Mouse (Mus musculus) intestine, embryonic 14.5 days (tissue): Measurements from ENCODE around the gene Ptpn7. TPM values are rescaled to one million over a fixed set of nuclear protein-coding genes. Genes with fewer than 3 reads are reported as not detected.

Experiments used
- ATAC-seq: fragments of 200-750 bp; cut with Nextera tagmentation; replicated peaks from 2 replicates; pipeline ENCODE4 v1.8.0; 2017; ENCODE audit warnings: low read depth, moderate number of reproducible peaks, moderate TSS enrichment, moderate library complexity; ENCODE audit not compliant: low FRiP score, low TSS enrichment
- DNase-seq: peaks from one replicate; pipeline ENCODE4 v3.0.0-alpha.2; 2018; ENCODE audit warnings: low spot score
- H3K27ac ChIP-seq: fragments of 300-500 bp; sonication (generic); 2 replicates; pipeline ENCODE4 v1.5.1; 2014; ENCODE audit warnings: low read depth, mild to moderate bottlenecking, control low read depth
- H3K27me3 ChIP-seq: fragments of 300-500 bp; sonication (generic); replicated peaks from 2 replicates; pipeline ENCODE4 v1.6.1; 2014; ENCODE audit warnings: low read length, control low read depth; ENCODE audit not compliant: control insufficient read depth, insufficient read depth
- H3K36me3 ChIP-seq: fragments of 300-500 bp; sonication (generic); 2 replicates; pipeline ENCODE4 v1.6.1; 2014; ENCODE audit warnings: low read length, control low read depth; ENCODE audit not compliant: control insufficient read depth, insufficient read depth
- H3K4me1 ChIP-seq: fragments of 300-500 bp; sonication (generic); replicated peaks from 2 replicates; pipeline ENCODE4 v1.6.1; 2014; ENCODE audit warnings: low read length, control low read depth, mixed read lengths; ENCODE audit not compliant: control insufficient read depth, insufficient read depth
- H3K4me2 ChIP-seq: fragments of 300-500 bp; sonication (generic); 2 replicates; pipeline ENCODE4 v1.6.1; 2014; ENCODE audit warnings: low read length
- H3K4me3 ChIP-seq: fragments of 300-500 bp; sonication (generic); 2 replicates; pipeline ENCODE4 v1.5.1; 2014; ENCODE audit warnings: low read depth, low read length, control low read depth, mixed read lengths
- H3K9ac ChIP-seq: fragments of 300-500 bp; sonication (generic); 2 replicates; pipeline ENCODE4 v1.6.1; 2014; ENCODE audit warnings: mild to moderate bottlenecking, low read length
- H3K9me3 ChIP-seq: fragments of 300-500 bp; sonication (generic); 2 replicates; pipeline ENCODE4 v1.6.1; 2016; ENCODE audit warnings: low read length, control low read depth; ENCODE audit not compliant: control insufficient read depth
- WGBS: fragments of 180-500 bp; shearing (Covaris S2); extraction: QIAGEN DNeasy Blood & Tissue Kit; methylation state at CpG from one replicate; pipeline ENCODE4 v1.1.7; 2014; 5-methylcytosine and 5-hydroxymethylcytosine counted together
- polyA plus RNA-seq: library from polyadenylated mRNA; unstranded; fragments of >200 nt; fragmentation: Nextera tagmentation; extraction: Ambion mirVana; gene quantifications from 2 replicates; pipeline ENCODE4 v1.2.1, GENCODE M21; 2014

The Ptpn7 gene
- polyA plus RNA-seq, 1 experiment from 2014 or later = 2.0 TPM

- Histone ChIP-seq H3K27ac (no peak overlapping the region), H3K4me3 (no peak overlapping the region), H3K9me3 (no peaks in the 10 kb centered on the region), H3K4me2 (no peak overlapping the region), H3K27me3 (no peaks in the 10 kb centered on the region), H3K9ac (no peak overlapping the region), H3K36me3 (peaks cover 32% of the 10 kb centered on the region), H3K4me1 (peaks cover 17% of the 10 kb centered on the region; the same call in 1 of the 2 replicates)
- 80% methylated on average over 6 of the region's 6 CpGs for whole genome bisulfite sequencing
- ATAC-seq (no peak), DNase-seq (no peak)
Observed at GRCm38 (mm10) chr1:135156300-135156699, 23.8 kb downstream of the Ptpn7 start.

- no peak overlapping the region for H3K4me2 ChIP-seq
- peaks cover 17% of the 10 kb centered on the region; the same call in 1 of the 2 replicates for H3K4me1 ChIP-seq
- no peak overlapping the region for H3K9ac ChIP-seq
- peaks cover 20% of the 10 kb centered on the region for H3K36me3 ChIP-seq
- no peaks in the 10 kb centered on the region for H3K9me3 ChIP-seq
- no peak overlapping the region for H3K4me3 ChIP-seq
- peak; percentile 10; the same call in 1 of the 2 replicates for ATAC-seq
- WGBS = 76% methylated on average over 5 of the region's 5 CpGs
- no peak for DNase-seq
- H3K27me3 ChIP-seq = no peaks in the 10 kb centered on the region
- H3K27ac ChIP-seq = 0 out of 2 replicates have a peak overlapping the region, but pooled peaks have one; percentile 11
Observed at GRCm38 (mm10) chr1:135158633-135159032, 26.1 kb downstream of the Ptpn7 start.

DNA sequence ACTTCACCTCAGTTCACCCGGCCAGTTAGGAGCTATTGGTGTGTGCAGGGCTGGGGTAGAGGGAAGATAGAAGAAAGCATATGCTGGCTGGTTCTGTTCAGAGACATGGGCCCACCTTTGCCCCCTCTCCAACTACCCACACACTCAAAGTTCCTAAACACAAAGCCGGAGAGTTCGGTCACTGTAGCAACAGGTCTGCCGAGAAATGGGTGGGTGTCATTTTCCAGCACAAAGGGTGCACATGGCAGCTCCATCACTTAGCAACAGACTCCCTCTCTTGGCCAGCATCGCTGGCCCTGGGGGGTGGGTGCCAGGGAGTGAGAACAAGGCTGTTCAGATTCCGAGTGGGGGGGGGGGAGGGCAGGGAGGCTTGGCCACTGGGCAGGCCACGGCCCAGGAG, 26.6 kb downstream of the Ptpn7 start:
- Histone ChIP-seq H3K9me3 (no peaks in the 10 kb centered on the region), H3K9ac (no peak overlapping the region), H3K27me3 (no peaks in the 10 kb centered on the region), H3K4me3 (no peak overlapping the region), H3K36me3 (peaks cover 20% of the 10 kb centered on the region), H3K27ac (0 out of 2 replicates have a peak overlapping the region, but pooled peaks have one; percentile 11), H3K4me2 (no peak overlapping the region), H3K4me1 (peaks cover 13% of the 10 kb centered on the region; the same call in 1 of the 2 replicates)
- WGBS = 61% methylated on average over 7 of the region's 7 CpGs
- DNase-seq = no peak
- ATAC-seq = peak; percentile 9; the same call in 1 of the 2 replicates

- no peak for DNase-seq
- Histone ChIP-seq H3K4me1 (peaks cover 9% of the 10 kb centered on the region; the same call in 1 of the 2 replicates), H3K4me2 (no peak overlapping the region), H3K9me3 (no peaks in the 10 kb centered on the region), H3K9ac (no peak overlapping the region), H3K4me3 (no peak overlapping the region), H3K36me3 (peaks cover 20% of the 10 kb centered on the region), H3K27ac (0 out of 2 replicates have a peak overlapping the region, but pooled peaks have one; percentile 11), H3K27me3 (no peaks in the 10 kb centered on the region)
- no peak for ATAC-seq
- 68% methylated on average over 11 of the region's 11 CpGs for WGBS
Observed at GRCm38 (mm10) chr1:135159556-135160123, 27.1 kb downstream of the Ptpn7 start.

- peaks cover 15% of the 10 kb centered on the region for H3K36me3 ChIP-seq
- DNase-seq (no peak), ATAC-seq (no peak)
- no peaks in the 10 kb centered on the region for H3K9me3 ChIP-seq
- no peak overlapping the region for H3K9ac ChIP-seq
- H3K27me3 ChIP-seq = no peaks in the 10 kb centered on the region
- no peak overlapping the region for H3K4me3 ChIP-seq
- H3K4me1 ChIP-seq = peaks cover 4% of the 10 kb centered on the region; the same call in 1 of the 2 replicates
- no peak overlapping the region for H3K27ac ChIP-seq
- WGBS = 80% methylated on average over 13 of the region's 13 CpGs
- no peak overlapping the region for H3K4me2 ChIP-seq
Observed at GRCm38 (mm10) chr1:135160411-135161050, 28.0 kb downstream of the Ptpn7 start.

GRCm38 (mm10) chr1:135162720-135163119, 30.2 kb downstream of the Ptpn7 start:
- DNase-seq (no peak), ATAC-seq (no peak)
- Histone ChIP-seq H3K9me3 (no peaks in the 10 kb centered on the region), H3K4me1 (peaks cover 4% of the 10 kb centered on the region; the same call in 1 of the 2 replicates), H3K36me3 (no peaks in the 10 kb centered on the region), H3K27me3 (no peaks in the 10 kb centered on the region), H3K4me3 (no peak overlapping the region), H3K27ac (no peak overlapping the region), H3K9ac (no peak overlapping the region), H3K4me2 (no peak overlapping the region)
- WGBS = 70% methylated on average over 6 of the region's 6 CpGs

DNA sequence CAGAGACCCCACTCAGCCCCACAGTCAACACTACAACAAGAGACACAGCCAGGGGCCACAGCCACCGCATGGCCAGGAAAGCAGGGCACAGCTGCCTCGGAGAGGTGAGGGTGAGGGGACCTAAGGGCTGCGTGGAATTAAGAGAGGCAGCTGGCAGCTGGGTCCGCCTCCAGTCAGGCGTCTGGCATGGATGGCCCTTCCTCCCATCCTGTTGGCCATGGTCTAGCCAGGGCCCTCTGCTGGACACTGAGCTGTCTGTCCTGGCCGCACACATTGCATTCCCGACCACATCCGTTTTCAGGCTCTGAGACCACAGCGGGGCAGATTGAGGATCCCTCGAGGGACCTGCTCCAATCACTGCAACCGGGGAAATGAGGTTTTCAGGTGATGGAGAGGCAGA, 34.9 kb downstream of the Ptpn7 start, which contains the start of gene Gpr37l1:
Gene Gpr37l1, minus strand, starts transcription at position 247 of the 400 bp plus-strand sequence.
- no peak for ATAC-seq
- Histone ChIP-seq H3K27ac (no peak within 1 kb of the TSS), H3K4me1 (peaks cover 6% of the 10 kb centered on the region; the same call in 1 of the 2 replicates), H3K9me3 (no peaks in the 10 kb centered on the region), H3K36me3 (no peaks in the 10 kb centered on the region), H3K4me3 (no peak within 1 kb of the TSS), H3K9ac (no peak within 1 kb of the TSS), H3K27me3 (no peaks in the 10 kb centered on the region), H3K4me2 (no peak within 1 kb of the TSS)
- WGBS = 66% methylated on average over 11 of the region's 11 CpGs
- no peak for DNase-seq

DNA sequence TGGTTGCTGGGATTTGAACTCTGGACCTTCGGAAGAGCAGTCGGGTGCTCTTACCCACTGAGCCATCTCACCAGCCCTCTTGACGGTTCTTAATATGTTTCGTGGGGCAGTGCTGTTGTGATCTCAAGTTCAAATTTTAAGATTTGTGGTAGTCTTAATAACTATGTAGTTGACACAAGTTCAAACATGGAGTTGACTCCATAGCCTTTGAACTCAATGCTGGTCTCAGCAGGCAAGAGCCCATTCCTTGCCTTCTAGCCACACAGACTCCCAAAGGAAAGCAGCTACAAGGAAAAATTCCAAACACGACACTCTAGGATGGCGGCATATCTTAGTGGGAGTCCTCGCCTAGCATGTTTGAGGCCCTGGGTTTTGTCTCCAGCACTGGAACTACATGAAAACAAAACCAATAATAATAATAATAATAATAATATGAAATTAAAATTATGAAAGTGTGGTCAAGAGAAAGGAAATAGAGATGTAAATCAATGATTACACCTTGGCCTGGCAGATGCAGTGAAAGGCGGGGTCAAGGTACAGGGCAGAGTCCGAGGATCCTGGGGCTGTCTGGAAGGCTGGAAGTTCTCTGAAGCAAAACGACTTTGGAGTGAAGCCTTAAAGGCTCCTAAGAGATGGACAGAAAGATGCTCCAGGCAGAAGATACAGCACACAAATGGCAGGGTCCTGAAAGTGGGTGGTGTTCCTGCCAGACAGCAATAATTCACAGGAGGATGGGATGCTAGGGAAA, 36.1 kb downstream of the Ptpn7 start:
- H3K9ac ChIP-seq = no peak overlapping the region
- no peak overlapping the region for H3K4me2 ChIP-seq
- peaks cover 6% of the 10 kb centered on the region; the same call in 1 of the 2 replicates for H3K4me1 ChIP-seq
- no peaks in the 10 kb centered on the region for H3K27me3 ChIP-seq
- no peak overlapping the region for H3K4me3 ChIP-seq
- ATAC-seq (no peak), DNase-seq (no peak)
- H3K9me3 ChIP-seq = no peaks in the 10 kb centered on the region
- H3K27ac ChIP-seq = no peak overlapping the region
- H3K36me3 ChIP-seq = no peaks in the 10 kb centered on the region
- 87% methylated on average over 10 of the region's 10 CpGs for WGBS
